Mouse (Mus musculus) hindbrain, postnatal 0 days (tissue): ENCODE results near the gene Hs6st1. TPM values are rescaled to one million over a fixed set of nuclear protein-coding genes. Genes with fewer than 3 reads are reported as not detected.
A peak's percentile ranks its signal among the peaks of the same experiment; 100 is the strongest.

Source experiments
- ATAC-seq: fragments of 200-750 bp; cut with Nextera tagmentation; 2 replicates; pipeline ENCODE4 v1.8.0; 2017; ENCODE audit warnings: mild to moderate bottlenecking, moderate TSS enrichment, moderate library complexity
- DNase-seq: peaks from one replicate; pipeline ENCODE4 v3.0.0-alpha.2; 2015; ENCODE audit warnings: low spot score
- H3K27ac ChIP-seq: fragments of 300-500 bp; sonication (generic); 2 replicates; pipeline ENCODE4 v1.5.1; 2014; ENCODE audit warnings: mild to moderate bottlenecking
- H3K27me3 ChIP-seq: fragments of 300-500 bp; sonication (generic); 2 replicates; pipeline ENCODE4 v1.6.1; 2014; ENCODE audit warnings: low read length, mixed read lengths; ENCODE audit not compliant: insufficient read depth
- H3K36me3 ChIP-seq: fragments of 300-500 bp; sonication (generic); 2 replicates; pipeline ENCODE4 v1.6.1; 2014; ENCODE audit warnings: low read length, mixed read lengths; ENCODE audit not compliant: insufficient read depth
- H3K4me1 ChIP-seq: fragments of 300-500 bp; sonication (generic); 2 replicates; pipeline ENCODE4 v1.6.1; 2014; ENCODE audit warnings: antibody characterized with exemption, low read length, mixed read lengths; ENCODE audit not compliant: insufficient read depth
- H3K4me2 ChIP-seq: fragments of 300-500 bp; sonication (generic); 2 replicates; pipeline ENCODE4 v1.6.1; 2014; ENCODE audit warnings: low read depth, mild to moderate bottlenecking, low read length, moderate library complexity, mixed read lengths
- H3K4me3 ChIP-seq: fragments of 300-500 bp; sonication (generic); 2 replicates; pipeline ENCODE4 v1.5.1; 2014; ENCODE audit warnings: low read length
- H3K9ac ChIP-seq: fragments of 300-500 bp; sonication (generic); replicated peaks from 2 replicates; pipeline ENCODE4 v1.6.1; 2014; ENCODE audit warnings: mild to moderate bottlenecking, low read length, moderate library complexity, mixed read lengths
- H3K9me3 ChIP-seq: fragments of 300-500 bp; sonication (generic); 2 replicates; pipeline ENCODE4 v1.6.1; 2016; ENCODE audit warnings: low read length, mixed read lengths
- CTCF ChIP-seq: IDR thresholded peaks from 2 replicates; pipeline ENCODE4 v1.5.1; 2016; ENCODE audit warnings: antibody characterized with exemption, control low read depth, low read depth
- whole genome bisulfite sequencing: fragments of 180-500 bp; shearing (Covaris S2); extraction: QIAGEN DNeasy Blood & Tissue Kit; methylation state at CpG from one replicate; pipeline ENCODE4 v1.1.7; 2014; 5-methylcytosine and 5-hydroxymethylcytosine counted together
- polyA plus RNA-seq: library from polyadenylated mRNA; unstranded; fragments of >200 nt; fragmentation: Nextera tagmentation; extraction: Ambion mirVana; gene quantifications from 2 replicates; pipeline ENCODE4 v1.2.1, GENCODE M21; 2015
- total RNA-seq: library from RNA; depleted of rRNA; stranded (reverse); fragments of >200 nt; gene quantifications from 2 replicates; pipeline ENCODE4 v1.2.3, GENCODE M21; 2014

Hs6st1 gene
- total and polyA plus RNA-seq, 2 experiments from 2014 or later, result 19.0 to 107 TPM

DNA sequence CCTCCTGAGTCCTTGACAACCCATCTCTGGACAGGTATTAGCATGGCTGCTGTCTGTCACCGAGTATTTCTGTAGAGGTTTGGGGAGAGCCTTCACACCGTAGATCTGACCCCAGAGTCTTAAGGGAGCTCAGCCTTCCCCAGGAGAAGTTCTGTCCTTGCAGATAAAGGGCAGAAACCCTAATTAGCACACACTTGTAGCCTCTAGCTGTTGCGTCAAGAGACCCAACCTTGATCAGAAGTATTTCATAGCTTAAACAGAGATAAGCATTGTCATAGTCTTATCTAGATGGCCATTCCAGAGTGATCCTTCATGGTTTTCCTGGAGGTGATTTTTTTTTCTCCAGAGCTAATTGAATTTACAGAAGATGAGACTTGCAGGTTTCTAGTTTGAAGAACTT, 32.2 kb downstream of the Hs6st1 start:
- Histone ChIP-seq H3K27ac (no peak overlapping the region), H3K27me3 (no peaks in the 10 kb centered on the region), H3K4me1 (no peaks in the 10 kb centered on the region), H3K9me3 (no peaks in the 10 kb centered on the region), H3K4me3 (no peak overlapping the region), H3K4me2 (no peak overlapping the region), H3K9ac (no peak overlapping the region), H3K36me3 (peaks cover 16% of the 10 kb centered on the region; the same call in 1 of the 2 replicates)
- no peak for DNase-seq
- no peak for ATAC-seq
- WGBS, result 92% methylated on average over 3 of the region's 3 CpGs
- no peak for TF ChIP-seq CTCF

DNA sequence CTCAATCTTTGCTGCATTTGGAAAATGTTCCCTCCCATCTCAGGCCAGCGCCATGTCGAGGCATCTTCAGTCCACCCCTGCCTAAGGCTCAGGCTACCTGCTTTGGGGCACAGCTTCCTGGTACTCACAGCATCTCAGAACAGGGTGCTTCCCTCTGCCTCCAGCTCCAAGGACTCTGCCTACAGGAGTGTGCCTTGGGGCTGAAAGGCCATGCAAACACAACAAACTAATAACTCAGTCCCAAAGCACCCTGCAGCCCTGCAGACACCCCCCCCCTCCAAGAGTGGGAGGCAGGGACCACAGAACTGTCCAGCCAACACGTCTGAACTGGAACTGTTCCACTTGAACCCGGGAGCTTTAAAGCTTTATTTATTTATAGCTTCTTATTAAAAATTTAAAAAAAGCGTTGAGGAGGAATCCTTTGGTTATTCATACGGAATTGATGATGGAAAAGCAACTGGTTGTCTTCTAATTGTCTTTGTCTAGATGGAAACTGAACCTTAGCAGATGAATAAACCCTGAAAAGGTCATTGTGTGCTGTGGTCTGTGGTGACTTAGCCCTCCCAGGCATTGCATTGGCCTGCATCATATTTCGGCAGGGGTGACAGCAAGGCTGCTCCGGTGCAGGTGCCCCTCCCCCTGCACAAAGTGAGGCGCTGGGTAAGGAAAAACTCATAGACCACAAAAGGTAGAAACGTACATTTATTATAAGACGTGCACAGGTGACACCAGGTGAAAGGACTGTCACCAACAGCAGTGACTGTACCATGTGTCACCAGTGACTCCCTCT, 37.9 kb downstream of the Hs6st1 start:
- H3K9me3 ChIP-seq, result no peaks in the 10 kb centered on the region
- H3K4me2 ChIP-seq, result no peak overlapping the region
- no peak overlapping the region for H3K9ac ChIP-seq
- peaks cover 16% of the 10 kb centered on the region; the same call in 1 of the 2 replicates for H3K36me3 ChIP-seq
- no peak overlapping the region for H3K4me3 ChIP-seq
- no peaks in the 10 kb centered on the region for H3K4me1 ChIP-seq
- no peaks in the 10 kb centered on the region for H3K27me3 ChIP-seq
- no peak for TF ChIP-seq CTCF
- no peak for ATAC-seq
- 90% methylated on average over 11 of the region's 11 CpGs for WGBS
- no peak for DNase-seq
- H3K27ac ChIP-seq, result no peak overlapping the region

DNA sequence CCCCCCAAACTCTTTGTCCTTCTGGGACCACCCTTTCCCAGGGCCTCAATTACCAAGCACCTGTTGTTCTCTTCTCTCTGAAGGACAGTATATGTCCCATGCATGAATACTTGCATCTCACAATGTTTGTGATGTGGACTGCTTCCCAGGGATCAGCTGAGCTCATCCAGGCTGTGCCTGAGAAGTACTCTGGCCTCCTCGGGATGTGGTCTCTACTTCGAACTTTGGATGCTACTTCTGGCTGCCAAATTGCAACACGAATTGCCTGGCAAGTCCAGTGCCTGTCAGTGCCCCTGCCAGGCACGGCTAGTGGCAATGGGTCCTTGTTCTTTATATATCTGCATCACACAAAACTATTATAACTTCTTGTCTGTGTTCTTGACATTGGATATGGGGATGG, 41.8 kb downstream of the Hs6st1 start:
- TF ChIP-seq CTCF, result no peak
- Histone ChIP-seq H3K27ac (no peak overlapping the region), H3K4me1 (no peaks in the 10 kb centered on the region), H3K36me3 (peaks cover 4% of the 10 kb centered on the region; the same call in 1 of the 2 replicates), H3K9ac (no peak overlapping the region), H3K27me3 (no peaks in the 10 kb centered on the region), H3K9me3 (no peaks in the 10 kb centered on the region), H3K4me3 (no peak overlapping the region), H3K4me2 (no peak overlapping the region)
- DNase-seq, result no peak
- ATAC-seq, result no peak
- 75% methylated on average over 4 of the region's 4 CpGs for WGBS

DNA sequence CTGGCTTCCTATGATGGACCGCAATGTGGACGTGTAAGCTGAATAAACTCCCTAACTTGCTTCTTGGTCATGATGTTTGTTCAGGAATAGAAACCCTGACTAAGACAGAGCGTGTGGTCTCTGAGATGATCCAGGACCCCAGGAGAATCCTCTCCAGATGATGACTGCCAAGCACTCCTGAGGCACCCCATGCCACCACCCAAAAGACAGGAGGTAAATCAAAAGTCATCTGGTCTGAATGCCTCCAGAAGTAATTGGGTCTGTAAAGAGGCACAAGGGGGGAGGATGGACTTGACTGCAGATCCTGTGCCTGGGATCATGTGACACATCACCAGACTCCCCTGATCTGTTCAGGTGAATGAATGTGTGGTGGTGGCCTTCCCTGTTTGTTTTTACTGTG, 44.5 kb downstream of the Hs6st1 start:
- H3K4me1 ChIP-seq, result no peaks in the 10 kb centered on the region
- WGBS, result 92% methylated on average over 3 of the region's 3 CpGs
- no peak overlapping the region for H3K27ac ChIP-seq
- DNase-seq, result no peak
- no peak overlapping the region for H3K4me3 ChIP-seq
- no peak overlapping the region for H3K9ac ChIP-seq
- ATAC-seq, result no peak
- no peaks in the 10 kb centered on the region for H3K9me3 ChIP-seq
- H3K27me3 ChIP-seq, result no peaks in the 10 kb centered on the region
- no peak overlapping the region for H3K4me2 ChIP-seq
- no peaks in the 10 kb centered on the region for H3K36me3 ChIP-seq
- TF ChIP-seq CTCF, result no peak

DNA sequence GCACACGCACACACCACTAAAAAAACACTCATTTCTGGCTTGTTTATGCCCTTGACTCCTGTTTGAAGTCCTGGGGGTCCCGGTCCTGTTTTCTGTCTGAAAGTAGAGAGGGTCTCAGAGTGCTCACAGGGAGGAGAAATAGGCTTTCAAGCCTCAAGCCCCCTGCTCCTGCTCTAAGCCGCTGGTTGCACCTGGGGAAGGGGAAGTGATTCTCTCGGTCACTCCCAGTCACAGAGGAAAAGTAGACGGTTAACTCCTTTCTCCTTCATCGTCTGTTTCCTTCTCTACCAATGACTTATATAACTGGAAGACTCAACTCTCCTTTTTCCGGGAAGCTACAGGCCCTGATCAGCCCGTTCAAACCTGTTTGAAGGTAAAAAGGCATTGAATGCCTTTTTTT, 45.5 kb downstream of the Hs6st1 start:
- no peak overlapping the region for H3K4me2 ChIP-seq
- no peaks in the 10 kb centered on the region for H3K9me3 ChIP-seq
- no peaks in the 10 kb centered on the region for H3K36me3 ChIP-seq
- H3K27me3 ChIP-seq, result no peaks in the 10 kb centered on the region
- no peaks in the 10 kb centered on the region for H3K4me1 ChIP-seq
- no peak overlapping the region for H3K27ac ChIP-seq
- no peak for DNase-seq
- TF ChIP-seq CTCF, result no peak
- no peak for ATAC-seq
- 90% methylated on average over 8 of the region's 8 CpGs for WGBS
- no peak overlapping the region for H3K9ac ChIP-seq
- H3K4me3 ChIP-seq, result no peak overlapping the region

DNA sequence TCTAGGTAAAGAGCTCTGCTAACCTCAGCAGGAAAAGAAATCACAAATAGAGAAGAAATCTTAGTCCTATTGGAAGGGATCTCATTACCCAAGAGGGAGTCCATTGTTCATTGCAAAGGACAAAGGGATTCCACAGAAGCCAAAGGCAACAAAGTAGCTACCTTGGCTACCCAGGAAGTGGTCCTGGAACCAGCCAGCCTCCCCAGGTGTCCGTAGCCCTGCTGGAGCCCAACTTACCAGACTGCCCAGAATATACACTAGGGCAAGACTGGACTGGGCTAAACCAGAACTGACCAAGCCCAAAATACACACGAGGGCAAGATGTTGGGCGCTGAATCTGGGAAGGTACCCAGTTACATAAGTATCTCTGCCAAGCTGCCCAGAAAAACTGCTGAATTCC, 46.6 kb downstream of the Hs6st1 start:
- TF ChIP-seq CTCF, result no peak

DNA sequence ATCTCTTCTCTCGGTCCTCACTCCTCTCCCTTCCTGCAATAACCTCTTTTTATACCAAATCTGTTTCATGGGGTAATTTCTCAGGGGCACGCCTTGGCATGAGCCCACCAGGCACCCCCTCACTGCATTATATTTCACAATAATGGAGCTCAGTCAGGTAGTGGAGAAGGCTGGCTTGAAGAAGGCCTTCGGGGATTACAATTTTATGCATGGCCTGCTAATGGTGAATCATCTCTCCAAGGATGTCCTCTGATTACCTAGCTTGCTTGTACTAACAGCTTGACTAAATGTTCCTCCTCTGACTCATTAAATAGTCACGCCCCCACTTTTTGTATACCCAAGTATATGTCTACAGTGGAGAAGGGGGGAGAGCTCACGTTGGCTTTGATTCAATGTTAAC, 48.3 kb downstream of the Hs6st1 start:
- WGBS, result 73% methylated on average over 5 of the region's 5 CpGs
- TF ChIP-seq CTCF, result no peak
- no peaks in the 10 kb centered on the region for H3K36me3 ChIP-seq
- H3K4me2 ChIP-seq, result no peak overlapping the region
- no peaks in the 10 kb centered on the region for H3K4me1 ChIP-seq
- H3K4me3 ChIP-seq, result no peak overlapping the region
- no peak overlapping the region for H3K27ac ChIP-seq
- H3K27me3 ChIP-seq, result no peaks in the 10 kb centered on the region
- H3K9me3 ChIP-seq, result no peaks in the 10 kb centered on the region
- DNase-seq (no peak), ATAC-seq (peak; percentile 59)
- H3K9ac ChIP-seq, result no peak overlapping the region

More for the DNA sequence above, 46.6 kb downstream of the Hs6st1 start:
- no peak for DNase-seq
- Histone ChIP-seq H3K36me3 (no peaks in the 10 kb centered on the region), H3K27ac (no peak overlapping the region), H3K27me3 (no peaks in the 10 kb centered on the region), H3K4me2 (no peak overlapping the region), H3K9me3 (no peaks in the 10 kb centered on the region), H3K4me1 (no peaks in the 10 kb centered on the region), H3K9ac (no peak overlapping the region), H3K4me3 (no peak overlapping the region)
- ATAC-seq, result no peak
- 79% methylated on average over 3 of the region's 3 CpGs for WGBS
